Mouse (Mus musculus) lung, postnatal 0 days (tissue): ENCODE results near the gene Plxnc1.

Source experiments
- CTCF ChIP-seq: IDR thresholded peaks from 2 replicates; pipeline ENCODE4 v1.5.1; 2016; ENCODE audit warnings: antibody characterized with exemption, mild to moderate bottlenecking
- EP300 ChIP-seq: IDR thresholded peaks from 2 replicates; pipeline ENCODE4 v1.6.1; 2016; ENCODE audit warnings: antibody characterized with exemption, mild to moderate bottlenecking, control low read depth

- no peak for TF ChIP-seq CTCF
- no peak for TF ChIP-seq EP300
These were observed 94.7 kb downstream of the Plxnc1 start for GRCm38 (mm10) chr10:94849930-94850329.
